Mouse (Mus musculus) myocyte (in vitro differentiated cells): ENCODE results near the gene Limch1. TPM values are rescaled to one million over a fixed set of nuclear protein-coding genes. Genes with fewer than 3 reads are reported as not detected.

ENCODE experiments used
- H3K27me3 ChIP-seq: one replicate; pipeline ENCODE4 v1.6.1; 2011; ENCODE audit not compliant: control insufficient read depth, insufficient read depth, insufficient read length
- H3K36me3 ChIP-seq: one replicate; pipeline ENCODE4 v1.6.1; 2011; ENCODE audit not compliant: control insufficient read depth, insufficient read depth
- H3K4me2 ChIP-seq: one replicate; pipeline ENCODE4 v1.6.1; 2011; ENCODE audit warnings: low read depth, control low read depth
- H3K4me3 ChIP-seq: one replicate; pipeline ENCODE4 v1.5.1; 2011; ENCODE audit warnings: mild to moderate bottlenecking, control low read depth, moderate library complexity
- H3K79me2 ChIP-seq: one replicate; pipeline ENCODE4 v1.6.1; 2011; ENCODE audit not compliant: control insufficient read depth, insufficient read depth
- H3ac ChIP-seq: one replicate; pipeline ENCODE4 v1.6.1; 2011; ENCODE audit not compliant: control insufficient read depth, insufficient read length
- CEBPB ChIP-seq: IDR thresholded peaks from 2 replicates; pipeline ENCODE4 v1.6.1; 2011; ENCODE audit warnings: mild to moderate bottlenecking, moderate library complexity; ENCODE audit not compliant: poor library complexity, insufficient read depth, severe bottlenecking
- E2F4 ChIP-seq: IDR thresholded peaks from one replicate; pipeline ENCODE4 v1.6.1; 2011; ENCODE audit warnings: mild to moderate bottlenecking, control low read depth, moderate library complexity; ENCODE audit not compliant: insufficient read depth
- MAX ChIP-seq: IDR thresholded peaks from one replicate; pipeline ENCODE4 v1.6.1; 2011; ENCODE audit warnings: low read depth, mild to moderate bottlenecking, control low read depth
- MYOD1 ChIP-seq, 3 experiments: IDR thresholded peaks; one replicate each; pipeline ENCODE4 v1.6.1; 2011; ENCODE audit warnings: control low read depth in 2 of 3, low read depth in 2 of 3, mild to moderate bottlenecking in 2 of 3, moderate library complexity in 1 of 3; ENCODE audit not compliant: insufficient read length in 2 of 3, control insufficient read depth in 1 of 3
- MYOG ChIP-seq, 3 experiments: IDR thresholded peaks; one replicate each; pipeline ENCODE4 v1.6.1; 2011; ENCODE audit warnings: control low read depth in 2 of 3, low read depth in 2 of 3, mild to moderate bottlenecking in 2 of 3; ENCODE audit not compliant: insufficient read length in 2 of 3, control insufficient read depth in 1 of 3, insufficient read depth in 1 of 3
- POLR2A ChIP-seq: IDR thresholded peaks from one replicate; pipeline ENCODE4 v1.6.1; 2011; ENCODE audit warnings: low read depth, mild to moderate bottlenecking, control low read depth, moderate library complexity; ENCODE audit not compliant: insufficient read length
- POLR2AphosphoS2 ChIP-seq: IDR thresholded peaks from one replicate; pipeline ENCODE4 v1.6.1; 2011; ENCODE audit warnings: low read depth, control low read depth; ENCODE audit not compliant: insufficient read length
- REST ChIP-seq: IDR thresholded peaks from one replicate; pipeline ENCODE4 v1.6.1; 2011; ENCODE audit warnings: mild to moderate bottlenecking, control low read depth, moderate library complexity; ENCODE audit not compliant: insufficient read depth, insufficient read length
- SRF ChIP-seq: IDR thresholded peaks from one replicate; pipeline ENCODE4 v1.6.1; 2011; ENCODE audit warnings: low read depth; ENCODE audit not compliant: control insufficient read depth, insufficient read length
- TCF12 ChIP-seq: IDR thresholded peaks from one replicate; pipeline ENCODE4 v1.6.1; 2011; ENCODE audit warnings: mild to moderate bottlenecking, control low read depth; ENCODE audit not compliant: poor library complexity, insufficient read depth, severe bottlenecking
- TCF3 ChIP-seq: IDR thresholded peaks from one replicate; pipeline ENCODE4 v1.6.1; 2011; ENCODE audit warnings: low read depth, control low read depth; ENCODE audit not compliant: insufficient read length
- USF1 ChIP-seq: IDR thresholded peaks from one replicate; pipeline ENCODE4 v1.6.1; 2011; ENCODE audit warnings: low read depth, mild to moderate bottlenecking, control low read depth, moderate library complexity
- polyA plus RNA-seq: library from polyadenylated mRNA; unstranded; fragments of >200 nt; fragmentation: generic; extraction: Trizol; gene quantifications from one replicate; pipeline ENCODE4 v1.2.1, GENCODE M21; 2012; ENCODE audit warnings: missing spikeins

Limch1 gene
- 0.79 TPM for polyA plus RNA-seq

DNA sequence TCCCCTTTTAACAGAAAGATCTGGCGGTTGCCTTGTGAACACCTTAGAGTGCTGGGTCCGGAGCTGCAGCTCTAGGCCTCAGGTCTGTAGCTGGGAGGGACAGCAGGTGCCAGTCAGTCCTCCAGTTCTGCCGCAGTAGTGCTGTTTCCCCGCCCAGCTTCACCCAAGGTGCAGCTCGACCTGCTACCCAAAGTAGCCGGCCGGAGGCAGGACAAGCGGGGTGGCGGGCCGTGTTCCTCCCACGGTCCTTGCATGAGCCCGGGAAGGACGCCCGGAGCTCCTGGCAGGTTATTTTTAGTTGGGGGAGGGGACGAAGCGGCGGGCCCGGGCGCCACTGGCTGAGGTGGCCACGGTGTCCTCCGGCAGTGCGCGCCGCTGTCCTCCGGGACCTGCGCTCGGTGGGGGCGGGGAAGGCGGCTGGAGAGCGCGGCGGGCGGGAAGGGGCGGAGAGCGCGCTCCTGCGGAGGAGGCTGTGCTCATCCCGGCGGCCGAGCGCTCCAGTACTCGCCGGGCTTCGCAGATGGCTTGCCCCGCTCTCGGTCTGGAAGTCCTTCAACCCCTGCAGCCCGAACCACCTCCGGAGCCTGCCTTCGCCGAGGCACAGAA is at the start of gene Limch1:
Limch1 (plus strand) TSS at position 438 of the 606 bp plus-strand sequence.
- H3K4me2 ChIP-seq, result no peak within 1 kb of the TSS
- H3ac ChIP-seq, result no peak within 1 kb of the TSS
- no peak for TF ChIP-seq MAX
- TF ChIP-seq TCF3, result no peak
- H3K4me3 ChIP-seq, result no peak within 1 kb of the TSS
- no peaks in the 10 kb centered on the region for H3K79me2 ChIP-seq
- no peaks in the 10 kb centered on the region for H3K36me3 ChIP-seq
- H3K27me3 ChIP-seq, result peaks cover 13% of the 10 kb centered on the region

DNA sequence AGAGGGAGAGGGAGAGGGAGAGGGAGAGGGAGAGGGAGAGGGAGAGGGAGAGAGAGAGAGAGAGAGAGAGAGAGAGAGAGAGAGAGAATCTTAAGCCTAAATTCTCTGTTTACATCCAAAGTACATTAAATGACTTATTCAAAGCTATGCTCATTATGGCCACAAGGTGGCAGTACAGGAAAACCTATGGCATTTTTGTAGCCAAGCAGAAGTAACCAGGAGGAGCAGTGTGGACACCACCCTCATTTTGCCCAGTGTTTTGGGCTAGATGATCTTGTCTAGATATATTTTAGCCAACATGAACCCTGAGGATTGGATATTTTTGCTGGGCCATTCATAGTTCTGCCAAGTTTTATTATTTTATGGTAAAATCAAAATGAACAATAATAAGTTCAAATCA is 48.5 kb upstream of the Limch1 start:
- Histone ChIP-seq H3K27me3 (peaks cover 4% of the 10 kb centered on the region), H3K4me3 (no peak overlapping the region), H3K36me3 (no peaks in the 10 kb centered on the region), H3K4me2 (no peak overlapping the region), H3K79me2 (no peaks in the 10 kb centered on the region), H3ac (no peak overlapping the region)
- TF ChIP-seq E2F4 (no peak), TCF3 (no peak), CEBPB (no peak), REST (no peak), POLR2A (no peak), USF1 (no peak), MYOD1 (IDR thresholded peaks at IDR 0.05; ENCODE audit: control insufficient read depth in 1 of 3, insufficient read length in 2 of 3, low read depth in 2 of 3) (no peak), TCF12 (no peak), POLR2AphosphoS2 (no peak), SRF (no peak), MYOG (IDR thresholded peaks at IDR 0.05; ENCODE audit: control insufficient read depth in 1 of 3, insufficient read depth in 1 of 3, insufficient read length in 2 of 3, low read depth in 2 of 3) (no peak), MAX (no peak)

DNA sequence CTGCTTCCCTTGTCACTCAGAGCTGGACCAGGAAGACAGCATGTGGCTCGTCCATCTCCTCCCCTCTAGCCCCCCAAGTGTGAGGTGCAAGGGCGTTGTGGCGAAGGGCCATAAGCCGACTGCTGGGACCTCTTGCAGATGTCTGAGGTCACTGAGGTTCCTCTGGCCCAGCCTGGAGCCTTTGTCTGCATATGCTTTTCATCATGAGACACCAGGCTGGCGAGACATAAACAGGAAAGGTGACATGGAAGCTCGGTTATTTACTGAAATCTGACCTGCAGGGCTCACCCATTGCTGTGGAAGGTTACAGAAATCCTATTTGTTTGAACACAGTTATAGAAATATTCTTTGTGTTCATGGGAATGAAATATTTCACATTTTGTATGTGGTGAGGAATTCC is 45.7 kb upstream of the Limch1 start:
- H3K4me2 ChIP-seq, result no peak overlapping the region
- no peak overlapping the region for H3ac ChIP-seq
- H3K36me3 ChIP-seq, result no peaks in the 10 kb centered on the region
- no peak overlapping the region for H3K4me3 ChIP-seq
- peaks cover 4% of the 10 kb centered on the region for H3K27me3 ChIP-seq
- H3K79me2 ChIP-seq, result no peaks in the 10 kb centered on the region
- no peak for TF ChIP-seq POLR2AphosphoS2
- TF ChIP-seq E2F4, result no peak
- TF ChIP-seq REST, result no peak
- no peak for TF ChIP-seq MYOD1 (IDR thresholded peaks at IDR 0.05; ENCODE audit: control insufficient read depth in 1 of 3, insufficient read length in 2 of 3, low read depth in 2 of 3)
- TF ChIP-seq SRF, result no peak
- TF ChIP-seq USF1, result no peak
- TF ChIP-seq MAX, result no peak
- no peak for TF ChIP-seq CEBPB
- no peak for TF ChIP-seq TCF12
- no peak for TF ChIP-seq POLR2A

GRCm38 (mm10) chr5:66701951-66702350 is 43.7 kb upstream of the Limch1 start:
- no peak overlapping the region for H3K4me3 ChIP-seq
- H3K4me2 ChIP-seq, result no peak overlapping the region
- peaks cover 4% of the 10 kb centered on the region for H3K27me3 ChIP-seq
- no peaks in the 10 kb centered on the region for H3K36me3 ChIP-seq
- no peak overlapping the region for H3ac ChIP-seq
- no peaks in the 10 kb centered on the region for H3K79me2 ChIP-seq
- TF ChIP-seq MAX, result no peak
- TF ChIP-seq SRF, result no peak
- TF ChIP-seq USF1, result no peak
- no peak for TF ChIP-seq REST
- TF ChIP-seq MYOD1 (IDR thresholded peaks at IDR 0.05; ENCODE audit: control insufficient read depth in 1 of 3, insufficient read length in 2 of 3, low read depth in 2 of 3), result no peak
- TF ChIP-seq E2F4, result no peak
- TF ChIP-seq CEBPB, result no peak
- TF ChIP-seq TCF3, result no peak
- TF ChIP-seq POLR2AphosphoS2, result no peak
- no peak for TF ChIP-seq TCF12
- no peak for TF ChIP-seq POLR2A
- TF ChIP-seq MYOG (IDR thresholded peaks at IDR 0.05; ENCODE audit: control insufficient read depth in 1 of 3, insufficient read depth in 1 of 3, insufficient read length in 2 of 3, low read depth in 2 of 3), result no peak

DNA sequence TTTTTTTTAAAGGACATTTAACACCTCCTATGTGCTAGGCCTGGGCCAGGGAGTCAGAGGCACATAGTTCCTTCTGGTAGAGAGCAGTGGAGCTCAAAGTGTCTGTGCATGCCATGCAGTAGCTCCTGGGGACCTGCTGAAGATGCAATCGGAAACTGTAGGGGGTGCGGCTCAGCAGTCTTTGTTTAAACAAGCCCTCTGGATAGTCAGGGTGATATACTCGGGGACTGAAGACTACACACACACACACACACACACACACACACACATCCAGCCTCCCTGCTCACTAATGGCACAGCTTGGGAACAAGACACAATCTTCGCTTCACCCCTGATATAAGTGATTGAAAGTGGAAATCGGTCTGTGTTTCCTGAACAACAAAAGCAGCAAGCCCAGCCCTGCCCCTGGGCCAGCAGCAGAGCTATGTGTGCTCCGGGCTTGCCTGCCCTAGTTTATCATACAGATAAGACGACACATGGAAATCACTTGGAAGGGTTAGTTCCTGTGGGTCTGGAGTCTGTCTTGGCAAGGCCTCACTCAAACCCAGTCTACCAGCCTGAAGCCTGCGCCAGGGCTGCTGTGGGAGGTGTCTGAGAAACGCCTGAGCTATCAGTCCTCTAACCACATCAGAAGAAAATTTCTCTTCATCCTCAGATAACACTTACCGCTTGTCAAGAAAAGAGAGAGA is 42.2 kb upstream of the Limch1 start:
- H3K36me3 ChIP-seq, result no peaks in the 10 kb centered on the region
- no peak overlapping the region for H3K4me2 ChIP-seq
- no peaks in the 10 kb centered on the region for H3K79me2 ChIP-seq
- TF ChIP-seq POLR2A, result no peak
- no peak for TF ChIP-seq E2F4
- no peak for TF ChIP-seq REST
- TF ChIP-seq POLR2AphosphoS2, result no peak
- TF ChIP-seq MYOD1 (IDR thresholded peaks at IDR 0.05; ENCODE audit: control insufficient read depth in 1 of 3, insufficient read length in 2 of 3, low read depth in 2 of 3), result no peak
- TF ChIP-seq CEBPB, result no peak
- no peak for TF ChIP-seq MYOG (IDR thresholded peaks at IDR 0.05; ENCODE audit: control insufficient read depth in 1 of 3, insufficient read depth in 1 of 3, insufficient read length in 2 of 3, low read depth in 2 of 3)
- no peak for TF ChIP-seq TCF12
- no peak for TF ChIP-seq SRF
- no peak for TF ChIP-seq TCF3
- TF ChIP-seq MAX, result no peak
- TF ChIP-seq USF1, result no peak
- H3ac ChIP-seq, result no peak overlapping the region
- H3K27me3 ChIP-seq, result peaks cover 4% of the 10 kb centered on the region
- no peak overlapping the region for H3K4me3 ChIP-seq
